Mouse (Mus musculus) liver, embryonic 14.5 days (tissue): ENCODE data around the gene C1qtnf2.

Experiments used
- CTCF ChIP-seq: IDR thresholded peaks from 2 replicates; pipeline ENCODE4 v1.5.1; 2016; ENCODE audit warnings: antibody characterized with exemption, low read depth, control low read depth
- EP300 ChIP-seq: IDR thresholded peaks from 2 replicates; pipeline ENCODE4 v1.6.1; 2016; ENCODE audit warnings: antibody characterized with exemption, low read depth

DNA sequence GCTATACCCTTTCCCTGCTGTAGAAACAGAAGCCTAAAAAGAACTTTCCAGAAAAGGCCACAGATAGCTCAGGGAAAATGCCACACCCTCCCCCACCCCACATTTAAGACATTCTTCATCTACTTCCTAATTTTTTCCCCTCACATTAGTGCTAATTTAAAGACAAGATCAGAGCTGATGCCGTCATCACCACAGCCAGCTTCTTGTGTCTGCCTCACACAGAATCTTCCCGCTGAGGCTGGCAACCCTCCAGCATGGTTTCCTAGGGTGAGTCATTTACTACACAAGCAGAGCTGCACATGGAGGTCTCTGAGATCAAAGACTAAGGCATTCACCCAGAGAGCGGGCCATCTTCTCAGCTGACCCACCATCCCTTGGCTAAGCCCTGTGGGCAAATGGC is 21.5 kb downstream of the C1qtnf2 start:
- TF ChIP-seq CTCF: no peak
- TF ChIP-seq EP300: no peak
